Mouse (Mus musculus) adrenal gland, postnatal 25 days (tissue): Measurements from ENCODE around the gene Tchp. TPM values are rescaled to one million over a fixed set of nuclear protein-coding genes. Genes with fewer than 3 reads are reported as not detected.
A peak's percentile ranks its signal among the peaks of the same experiment; 100 is the strongest.

Experiments used
- DNase-seq: peaks from one replicate; pipeline ENCODE4 v3.0.0; 2021; ENCODE audit warnings: mixed read lengths
- total RNA-seq: library from RNA; stranded (reverse); gene quantifications from 2 replicates; pipeline ENCODE4 v1.2.3, GENCODE M21; 2021

The Tchp gene
- total RNA-seq, 1 experiment from 2014 or later: 14.6 TPM

DNA sequence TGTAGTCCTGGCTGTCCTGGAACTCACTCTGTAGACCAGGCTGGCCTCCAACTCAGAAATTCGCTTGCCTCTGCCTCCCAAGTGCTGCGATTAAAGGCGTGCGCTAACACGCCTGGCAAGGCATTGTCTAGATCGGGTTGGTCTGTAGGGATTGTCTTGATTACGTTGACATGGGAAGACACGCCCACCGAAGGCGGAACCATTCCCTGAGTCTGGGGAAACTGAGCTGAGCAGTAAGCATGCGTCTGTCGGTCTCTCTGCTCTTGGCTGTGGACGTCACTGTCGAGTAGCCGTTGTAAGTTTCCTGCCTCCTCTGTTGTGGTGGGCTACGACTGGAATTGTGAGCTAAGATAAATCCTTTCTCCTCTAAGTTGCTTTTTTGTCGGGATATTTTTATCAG is 10.6 kb upstream of the Tchp start:
- DNase-seq: no peak

DNA sequence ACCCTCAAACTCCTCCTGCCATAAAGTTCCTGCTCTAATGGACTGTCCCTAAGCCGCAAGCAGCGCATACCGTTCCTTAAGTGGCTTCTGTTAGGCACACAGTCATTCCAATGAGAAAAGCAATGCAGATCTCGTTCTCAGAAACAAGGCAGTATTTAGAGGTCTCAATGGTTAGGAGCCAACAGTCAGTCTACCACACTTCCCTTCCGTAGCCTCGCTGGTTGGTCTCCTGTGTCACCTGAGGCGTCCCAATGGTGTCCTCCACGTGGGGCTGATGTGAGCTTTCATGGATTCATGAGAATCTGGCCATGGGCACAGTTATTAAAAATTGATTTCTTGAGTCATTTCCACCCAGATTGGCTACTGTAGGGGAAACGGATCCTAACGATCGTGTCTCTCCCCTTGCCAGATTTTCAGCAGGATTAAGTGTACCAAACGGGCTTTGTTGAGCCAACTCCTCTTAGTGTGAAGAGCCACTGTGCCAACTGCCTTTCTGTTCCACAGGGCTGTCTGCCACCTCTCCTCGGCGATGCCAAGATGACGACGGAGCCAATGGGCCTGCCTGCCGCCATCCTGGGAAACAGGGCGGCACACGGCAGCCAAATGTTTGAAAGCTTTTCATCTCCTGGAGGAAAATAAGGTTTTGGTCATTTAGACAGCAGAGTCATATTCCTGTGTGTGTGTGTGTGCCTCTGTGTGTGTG is 9.4 kb upstream of the Tchp start:
- peak; percentile 53 for DNase-seq

DNA sequence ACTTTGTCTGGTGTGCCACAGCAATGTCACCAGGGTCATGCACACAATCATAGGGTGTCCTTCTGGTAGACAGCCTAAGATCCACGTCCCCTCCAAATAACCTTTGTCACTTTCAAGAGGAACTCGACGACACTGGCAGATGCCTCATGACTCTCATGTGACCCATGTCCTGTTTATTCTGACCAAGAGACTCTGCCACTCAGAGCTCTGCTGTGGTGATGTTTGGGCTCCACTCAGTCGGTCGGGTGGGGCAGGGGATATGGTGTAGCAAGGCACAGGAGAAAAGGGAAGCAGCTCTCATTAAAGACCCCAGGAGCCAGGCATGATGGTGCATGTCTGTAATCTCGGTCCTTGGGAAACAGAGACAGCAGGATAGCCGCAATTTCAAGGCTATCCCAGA is 8.5 kb upstream of the Tchp start:
- no peak for DNase-seq

DNA sequence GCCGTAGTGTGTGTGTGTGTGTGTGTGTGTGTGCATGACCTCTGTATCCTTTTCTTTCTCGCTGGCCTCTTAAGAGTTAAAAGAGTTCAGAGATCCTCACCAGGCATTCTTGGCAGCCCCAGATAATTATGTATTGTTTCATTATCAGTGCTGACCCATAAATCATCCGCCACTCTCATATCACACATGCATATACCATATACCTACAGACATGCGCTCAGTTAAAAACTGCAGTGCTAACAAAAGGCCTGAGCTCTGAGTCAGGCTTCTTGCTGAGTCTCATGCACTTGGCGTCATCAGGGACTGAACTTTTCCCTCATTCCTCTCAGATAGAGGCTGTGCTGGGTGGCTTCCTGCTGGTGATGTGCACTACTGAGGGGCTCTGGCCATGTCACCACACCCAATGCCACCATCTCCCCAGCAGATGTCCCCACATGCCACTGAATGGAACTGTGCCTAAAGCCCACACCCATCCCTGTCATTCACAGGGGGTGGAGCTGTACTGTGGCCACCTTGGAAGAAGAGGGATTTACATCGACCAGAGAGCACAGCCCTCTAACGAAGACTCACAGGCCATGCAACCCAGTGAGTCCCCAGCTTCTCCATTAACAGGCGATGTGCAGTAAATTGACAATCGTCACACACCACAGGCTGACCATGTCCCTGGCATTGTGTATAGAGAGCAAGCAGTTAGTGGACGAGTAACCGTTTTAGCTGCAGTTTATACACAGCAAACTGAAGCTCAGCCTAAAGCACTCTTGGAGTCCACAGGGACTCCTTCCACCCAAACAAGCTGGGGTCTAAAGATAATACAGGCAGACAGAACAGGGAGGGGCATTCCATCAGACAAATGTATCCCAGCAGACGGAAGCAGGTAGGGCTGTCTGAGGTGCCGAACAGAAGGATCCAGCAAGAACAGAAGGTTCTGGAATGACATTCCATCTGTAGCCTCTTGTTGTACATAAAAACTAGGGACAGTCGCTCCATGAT is 4.9 kb upstream of the Tchp start:
- no peak for DNase-seq

DNA sequence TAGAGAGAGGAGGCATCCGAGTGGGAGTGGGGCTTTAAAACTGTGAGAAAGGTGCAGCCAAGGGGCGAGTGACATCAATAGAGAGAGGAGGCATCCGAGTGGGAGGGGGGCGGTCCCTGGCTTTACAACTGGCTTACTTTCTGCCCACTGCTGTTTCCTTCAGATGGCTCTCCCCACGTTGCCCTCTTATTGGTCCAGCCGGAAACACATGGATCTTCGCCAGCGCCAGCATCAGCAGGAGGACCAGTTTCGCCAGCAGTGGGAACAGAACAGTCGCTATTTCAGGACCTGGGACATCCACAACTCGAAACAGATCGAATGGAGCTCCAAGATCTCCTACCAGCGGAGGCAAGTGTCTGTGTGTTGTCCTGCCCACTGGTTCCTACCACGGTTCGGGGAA is 931 bp downstream of the Tchp start:
- no peak for DNase-seq

DNA sequence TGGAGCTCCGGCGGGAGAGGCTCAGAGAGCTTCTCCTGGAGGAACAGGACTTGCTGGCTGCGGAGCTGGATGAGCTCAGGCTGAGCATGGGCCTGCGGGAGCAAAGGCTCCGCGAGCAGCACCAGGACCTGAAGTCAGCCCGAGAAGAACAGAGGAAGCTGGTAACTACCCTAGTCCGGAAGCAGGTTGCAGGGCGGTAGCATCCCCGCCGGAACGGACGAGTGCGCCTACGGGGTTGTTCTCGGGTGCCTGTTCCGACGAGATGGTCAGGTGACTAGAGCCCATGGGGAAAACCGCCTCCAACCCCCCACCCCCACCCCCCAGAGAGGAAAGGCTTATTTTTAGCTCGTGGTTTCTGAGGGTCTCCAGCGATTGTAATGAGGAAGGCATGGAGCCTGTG is 1.8 kb downstream of the Tchp start:
- no peak for DNase-seq

DNA sequence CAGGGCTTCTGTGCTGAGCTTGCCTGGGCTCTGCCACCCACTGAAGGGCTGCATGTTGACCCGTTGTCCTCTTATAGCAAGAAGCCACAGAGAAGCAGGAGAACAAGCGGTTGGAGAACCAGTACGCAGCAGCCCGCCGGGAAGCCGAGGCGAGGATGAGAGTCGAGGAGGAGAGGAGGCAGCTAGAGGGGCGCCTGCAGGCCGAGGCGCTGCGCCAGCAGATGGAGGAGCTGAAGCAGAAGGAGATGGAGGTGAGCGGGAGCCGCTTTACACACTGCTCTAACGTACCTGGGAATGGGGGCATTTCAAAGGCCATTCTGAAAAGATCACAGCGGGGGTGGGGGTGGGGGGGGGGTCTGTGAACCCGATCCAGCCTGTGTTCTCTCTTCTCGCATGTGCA is 7.0 kb downstream of the Tchp start:
- DNase-seq: no peak

DNA sequence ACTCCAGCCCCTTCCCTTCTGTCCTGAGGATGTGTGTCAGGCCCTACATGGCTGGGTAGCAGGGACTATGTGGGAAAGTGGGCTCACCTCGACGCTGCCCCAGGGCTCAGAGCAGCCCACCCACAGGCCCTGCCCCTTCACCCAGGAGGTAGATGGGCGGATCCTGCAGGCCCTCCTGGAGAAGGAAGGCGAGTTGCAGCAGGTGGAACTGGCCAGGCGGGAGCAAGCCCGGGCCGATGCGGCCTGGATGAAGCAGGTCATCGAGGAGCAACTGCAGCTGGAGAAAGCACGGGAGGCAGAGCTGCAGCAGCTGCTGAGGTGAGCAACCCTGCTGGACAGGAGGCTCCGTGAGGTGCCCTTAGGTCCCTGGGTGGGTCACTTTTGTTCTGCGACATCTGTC is 9.7 kb downstream of the Tchp start:
- no peak for DNase-seq

DNA sequence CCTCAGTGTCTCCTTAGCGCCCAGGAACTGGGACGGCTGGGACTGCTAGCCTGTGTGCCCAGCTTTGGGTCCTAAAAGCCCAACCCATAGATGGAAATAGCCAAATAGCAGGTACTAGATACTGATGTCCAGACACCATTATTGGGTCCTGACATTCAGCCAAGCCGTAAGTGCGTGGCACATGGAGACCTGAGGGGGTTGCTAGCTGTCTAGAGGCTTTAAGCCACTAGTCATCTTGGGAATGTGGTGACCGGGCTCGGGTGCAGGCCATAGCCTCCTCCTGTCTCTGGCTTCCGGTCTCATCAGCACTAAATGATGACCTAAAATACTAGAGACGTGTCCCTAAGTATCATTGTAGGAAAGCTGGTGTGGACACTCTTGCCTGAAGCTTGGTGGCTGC is 10.4 kb downstream of the Tchp start:
- no peak for DNase-seq

DNA sequence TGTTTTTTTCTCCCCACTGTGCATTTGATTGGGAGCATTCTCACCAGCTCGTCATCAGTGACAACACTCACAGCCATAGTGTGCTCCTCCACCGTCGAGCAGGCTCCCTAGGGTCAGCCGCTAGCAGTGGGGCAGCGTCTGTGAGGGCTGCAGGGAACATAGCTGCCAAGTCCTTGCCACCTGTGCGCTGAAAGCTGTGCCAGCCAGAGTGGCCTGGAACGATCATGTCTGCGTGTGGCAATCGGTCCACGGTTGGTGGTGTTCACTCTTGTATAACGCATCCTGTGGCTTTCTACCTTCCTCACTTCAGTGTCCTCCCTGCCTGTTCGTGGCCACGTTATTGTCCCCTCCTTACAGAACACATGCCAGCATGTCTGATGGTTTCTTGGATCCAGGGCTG is 10.9 kb downstream of the Tchp start:
- DNase-seq: no peak

DNA sequence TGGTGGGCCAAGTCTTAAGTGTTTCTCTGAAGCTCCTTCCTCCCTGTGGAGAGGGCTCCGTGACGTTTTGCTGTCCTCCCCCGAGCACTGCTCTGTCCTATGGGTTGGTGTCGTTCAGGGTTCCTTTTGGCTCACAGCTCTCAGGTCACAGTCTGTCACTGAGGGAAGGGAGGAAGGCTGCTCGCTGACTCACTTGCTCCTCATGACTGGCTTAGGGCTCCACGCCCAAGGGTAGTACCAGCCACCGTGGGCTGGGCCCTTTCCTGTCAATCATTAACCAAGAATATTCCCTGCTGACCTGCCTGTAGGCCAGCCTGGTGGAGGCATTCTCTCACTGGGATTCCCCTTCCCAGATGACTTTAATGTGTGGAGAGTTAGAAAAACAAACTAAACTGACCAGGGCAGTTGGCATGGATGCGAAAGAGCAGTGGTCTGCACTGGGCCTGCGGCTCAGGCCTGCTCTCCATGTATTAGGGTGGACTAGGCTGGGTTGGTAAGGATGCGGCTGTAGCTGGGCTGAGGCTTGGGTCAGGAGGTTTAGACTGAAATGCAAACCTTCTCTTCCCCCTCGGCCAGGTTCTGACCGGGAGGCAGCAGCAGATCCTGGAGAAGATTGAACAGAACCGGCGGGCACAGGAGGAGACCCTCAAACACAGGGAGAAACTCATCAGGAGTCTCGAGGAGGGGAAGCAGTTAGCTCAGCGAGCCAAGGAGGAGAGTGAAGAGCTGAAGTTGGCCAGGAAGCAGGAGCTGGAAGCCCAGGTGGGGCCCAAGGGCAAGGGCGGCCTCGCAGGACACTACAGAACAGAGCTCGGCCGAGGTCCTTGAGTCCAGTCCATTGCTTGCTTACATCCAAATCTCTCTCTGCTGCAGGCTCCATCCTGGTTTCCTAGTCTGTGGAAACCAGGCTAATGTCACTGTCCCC is 11.7 kb downstream of the Tchp start:
- DNase-seq: no peak

DNA sequence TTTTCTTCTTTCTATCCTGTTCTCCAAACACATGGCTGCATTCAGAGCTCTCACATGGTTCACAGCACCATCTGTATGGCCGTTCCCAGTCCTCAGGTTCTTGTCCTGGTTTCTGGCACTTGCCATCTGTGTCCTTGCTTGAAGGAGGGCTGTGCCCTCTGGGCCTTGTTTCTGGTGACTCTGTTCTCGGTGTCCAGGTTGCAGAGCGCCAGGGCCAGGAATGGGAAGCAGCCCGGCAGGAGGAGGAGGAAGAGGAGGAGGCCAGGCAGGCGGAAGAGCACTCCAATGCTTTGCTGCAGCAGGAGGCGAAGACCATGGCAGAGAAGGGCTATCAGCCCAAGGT is 12.3 kb downstream of the Tchp start:
- no peak for DNase-seq

DNA sequence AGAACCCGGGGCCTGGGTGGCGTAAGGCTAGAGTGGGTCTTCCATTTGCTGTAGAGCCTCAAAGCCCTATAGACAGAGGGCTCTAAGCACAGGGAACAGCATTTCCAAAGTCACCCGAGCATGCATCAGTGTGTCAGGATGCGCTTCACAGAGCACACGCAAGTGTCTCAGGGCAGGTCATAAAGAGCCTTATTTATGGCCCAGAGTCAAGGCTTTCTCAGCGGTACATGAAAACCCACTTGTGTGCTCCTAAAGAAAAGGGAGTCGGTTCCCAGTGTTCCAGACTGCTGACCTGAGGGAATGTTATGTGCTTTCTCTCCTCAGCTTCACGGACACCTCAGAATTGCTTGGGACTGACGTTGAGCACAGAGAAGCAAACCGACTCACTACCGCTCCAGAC is 13.2 kb downstream of the Tchp start:
- no peak for DNase-seq

DNA sequence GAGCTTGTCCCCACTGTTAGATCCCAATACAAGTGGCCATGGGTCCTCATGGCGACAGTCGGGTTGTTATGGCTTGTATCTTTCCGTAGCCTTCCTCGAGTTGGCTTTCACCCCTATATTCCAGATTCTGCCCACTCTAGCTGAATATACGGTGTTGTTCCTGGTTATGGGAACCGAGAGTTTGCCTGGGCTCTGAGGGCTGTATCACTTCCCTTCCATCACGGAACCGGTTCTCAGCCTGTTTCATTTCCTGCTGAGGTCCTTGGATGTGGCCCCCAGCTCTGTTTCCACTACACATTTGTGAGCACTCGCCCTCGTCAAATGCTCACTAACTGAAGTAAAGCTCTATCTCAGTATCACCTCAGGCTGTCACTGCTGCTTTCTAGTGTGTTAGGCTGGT is 14.4 kb downstream of the Tchp start:
- DNase-seq: no peak

DNA sequence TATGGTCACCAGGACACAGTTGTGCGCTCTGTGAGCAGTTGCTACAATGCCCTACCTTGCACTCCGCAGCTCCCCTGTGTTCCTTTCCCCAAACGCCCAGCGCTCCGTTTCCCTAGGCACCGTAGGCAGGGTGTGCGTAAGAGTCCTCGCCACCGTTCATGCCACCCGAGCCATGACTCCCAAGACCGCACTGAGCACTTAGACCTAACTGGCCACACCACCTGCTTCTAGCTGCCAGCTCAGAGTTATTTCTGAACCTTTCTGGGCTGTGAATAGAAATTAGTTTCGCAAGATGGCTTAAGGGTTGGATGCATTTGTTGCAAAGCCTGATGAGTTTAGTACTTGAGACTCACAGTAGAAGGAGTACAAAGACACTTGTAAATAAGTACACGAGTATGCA is 15.3 kb downstream of the Tchp start:
- DNase-seq: no peak

DNA sequence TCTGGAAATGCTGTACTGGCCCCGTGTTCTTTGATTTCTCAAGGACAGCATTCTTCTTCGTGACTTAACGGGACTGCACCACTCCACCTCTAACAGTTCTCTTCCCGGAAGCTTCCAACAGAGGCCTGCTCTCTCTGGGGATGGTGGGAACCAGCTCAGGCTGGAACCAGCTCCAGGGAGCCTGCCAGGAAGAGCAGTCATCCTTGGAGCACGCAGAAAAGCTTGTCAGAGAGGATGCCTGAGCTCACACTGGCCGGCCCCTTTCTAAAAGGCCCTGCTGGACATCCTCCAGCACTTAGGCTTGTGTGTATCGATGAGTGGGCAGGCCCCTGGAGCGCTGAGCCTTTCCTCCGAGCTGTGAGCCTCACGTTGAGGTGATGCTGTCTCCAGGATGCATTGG is 20.6 kb downstream of the Tchp start:
- DNase-seq: peak; percentile 41

DNA sequence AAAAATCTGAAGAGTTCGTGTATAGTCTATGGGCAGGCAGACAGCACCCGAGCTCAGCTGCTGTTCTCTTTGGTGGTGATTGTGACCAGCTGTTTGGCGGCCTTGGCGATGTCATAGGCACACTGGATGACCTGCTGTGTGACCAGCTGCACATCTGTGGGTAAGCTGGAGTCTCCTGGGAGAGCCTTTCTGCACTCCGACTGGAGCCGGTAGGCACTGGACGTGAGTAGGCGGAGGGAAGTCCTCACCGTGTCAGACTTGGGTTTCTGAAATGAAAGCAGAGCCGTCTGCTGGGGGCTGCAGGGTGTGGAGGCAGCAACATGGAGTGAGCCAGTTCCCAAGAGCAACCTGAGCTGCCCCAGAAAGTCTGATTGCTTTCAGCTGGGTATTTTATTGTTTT is 22.6 kb downstream of the Tchp start:
- DNase-seq: no peak

DNA sequence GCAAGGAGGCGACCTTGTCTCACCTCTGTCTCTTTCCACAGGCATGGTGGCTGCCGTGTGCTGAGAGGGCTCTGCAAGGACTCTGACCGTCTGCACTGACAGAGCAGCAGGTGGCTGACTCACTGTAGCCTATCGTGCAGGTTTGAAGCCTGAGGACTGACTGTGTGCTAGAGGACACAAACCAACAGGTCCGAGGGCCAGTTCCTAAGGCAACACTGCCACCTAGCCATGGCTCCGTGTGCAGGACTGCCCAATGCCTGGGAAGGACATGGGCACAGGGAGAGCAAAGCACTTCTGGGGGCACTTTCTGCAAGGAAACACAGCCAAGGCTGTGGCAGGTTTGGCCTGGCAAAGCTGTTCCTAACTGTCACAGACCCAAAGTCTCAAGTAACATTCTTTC is 23.9 kb downstream of the Tchp start:
- DNase-seq: no peak

DNA sequence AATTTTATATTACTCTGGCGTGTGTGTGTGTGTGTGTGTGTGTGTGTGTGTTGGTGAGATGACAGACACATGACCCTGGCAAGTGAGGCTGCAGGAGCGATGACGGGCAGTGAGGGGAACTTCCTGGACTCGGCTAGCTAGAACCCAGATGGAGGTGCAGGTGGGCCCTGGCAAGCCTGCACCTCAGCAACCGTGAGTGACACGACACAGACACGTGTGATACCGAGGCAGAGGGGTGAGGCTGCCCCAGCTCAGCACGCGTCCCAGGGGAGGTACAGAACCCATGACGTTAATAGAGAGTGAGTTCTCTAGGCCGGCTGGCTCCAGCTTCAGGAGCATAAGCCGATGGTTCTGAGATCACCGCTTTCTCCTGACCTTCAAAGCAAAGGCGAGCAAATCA is 24.4 kb downstream of the Tchp start:
- DNase-seq: no peak

DNA sequence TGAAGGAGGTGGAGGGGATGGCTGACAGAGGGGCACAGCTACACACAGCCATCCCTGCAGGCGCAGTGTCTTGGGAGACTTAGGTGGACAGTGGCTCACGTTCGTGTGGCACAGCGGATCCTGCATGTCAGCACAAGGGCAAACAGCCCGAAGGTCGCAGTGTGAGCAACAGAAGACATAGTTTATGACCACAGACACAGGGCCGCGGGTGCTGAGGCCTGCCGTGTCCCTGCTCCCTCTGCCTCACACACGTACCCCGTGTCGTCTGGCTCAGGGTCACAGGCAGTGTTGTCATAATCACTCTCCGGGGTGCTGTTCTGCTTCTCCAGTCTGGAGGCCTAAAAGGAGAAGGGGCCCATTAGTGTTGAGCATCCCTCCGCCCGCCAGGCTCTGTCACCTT is 26.0 kb downstream of the Tchp start:
- peak; percentile 65 for DNase-seq

DNA sequence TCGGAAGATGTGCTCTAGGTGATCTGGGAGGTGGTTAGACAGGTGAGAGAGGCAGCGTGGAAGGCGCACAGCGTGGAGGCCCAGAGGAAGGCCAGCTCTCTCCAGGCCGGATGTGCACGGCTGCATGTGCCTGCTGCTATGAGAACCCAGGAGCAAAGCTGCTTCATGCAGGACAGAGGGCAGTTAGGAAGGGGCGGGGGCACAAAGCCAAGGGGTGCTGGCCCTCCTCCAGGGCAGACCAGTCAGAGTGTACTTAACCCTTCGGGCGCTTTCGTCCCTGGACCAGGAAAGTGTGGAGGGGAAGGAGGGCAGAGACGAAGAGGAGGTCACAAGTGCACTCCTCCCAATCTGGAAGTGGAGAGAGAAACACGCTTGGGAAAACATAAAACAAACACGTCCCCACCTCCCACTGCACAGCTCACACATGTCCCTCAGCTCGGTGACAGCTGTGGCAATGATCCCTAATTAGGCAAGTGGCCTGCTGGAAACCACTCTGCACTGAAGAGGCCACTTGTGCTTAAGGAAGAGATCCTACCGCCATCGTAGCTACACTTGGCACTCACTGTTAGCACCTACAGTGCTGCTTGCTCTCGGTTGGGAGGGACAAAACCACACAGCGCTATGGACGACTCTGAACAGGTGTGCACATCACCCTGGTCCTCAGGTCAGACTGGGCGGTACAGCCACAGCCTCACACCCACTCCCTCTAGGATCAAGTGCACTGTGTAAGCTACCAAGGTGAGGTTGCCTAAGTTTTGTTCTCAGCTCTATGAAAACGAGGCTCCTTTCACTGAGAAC is 29.7 kb downstream of the Tchp start:
- DNase-seq: no peak

DNA sequence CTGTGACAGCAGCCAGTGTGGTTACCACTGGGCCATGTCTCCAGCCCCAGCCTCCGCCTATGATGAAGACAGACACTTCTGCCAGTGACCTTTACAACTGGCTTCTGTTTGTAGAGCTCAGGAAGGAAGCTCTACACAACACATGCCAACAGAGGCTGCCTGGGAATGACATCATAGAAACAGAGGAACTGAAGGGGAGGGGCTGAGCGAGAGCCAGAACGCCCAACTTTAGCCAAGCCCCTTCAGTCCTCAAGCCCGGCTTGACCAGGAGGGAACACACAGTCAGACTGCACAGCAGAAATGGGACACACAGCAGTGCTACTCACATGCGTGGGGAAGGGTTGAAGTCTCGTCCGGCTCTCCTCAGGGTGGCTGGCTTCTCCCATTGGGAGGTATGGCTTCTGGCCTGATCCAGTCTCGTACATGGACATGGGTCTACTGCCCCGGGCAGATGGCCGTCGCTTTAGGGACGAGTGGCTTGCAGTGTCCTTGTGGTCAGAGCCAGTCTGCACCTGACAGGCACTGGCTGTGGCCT is 31.2 kb downstream of the Tchp start:
- no peak for DNase-seq
